Mouse (Mus musculus) neutrophil, adult 5-6 weeks (primary cell): ENCODE measurements around the gene Gm13278. TPM values are rescaled to one million over a fixed set of nuclear protein-coding genes. Genes with fewer than 3 reads are reported as not detected.
"Not testable (repeated sequence)": the region's sequence is repeated elsewhere in the genome, so short reads cannot be mapped to it uniquely, and the experiment has no call there.

Experiments used
- ATAC-seq: fragments of 151-379, 151-347 bp; 2 replicates; pipeline ENCODE4 v1.8.0; 2017; ENCODE audit warnings: mild to moderate bottlenecking, moderate TSS enrichment; ENCODE audit not compliant: insufficient number of reproducible peaks, poor library complexity, low FRiP score, severe bottlenecking; ENCODE audit errors: extremely low read depth
- total RNA-seq: library from RNA; stranded (forward); fragments of 200-1000 nt; gene quantifications from 2 replicates; pipeline ENCODE4 v1.2.3, GENCODE M21; 2017

Gene Gm13278
- total RNA-seq, 1 experiment from 2014 or later = not detected

DNA sequence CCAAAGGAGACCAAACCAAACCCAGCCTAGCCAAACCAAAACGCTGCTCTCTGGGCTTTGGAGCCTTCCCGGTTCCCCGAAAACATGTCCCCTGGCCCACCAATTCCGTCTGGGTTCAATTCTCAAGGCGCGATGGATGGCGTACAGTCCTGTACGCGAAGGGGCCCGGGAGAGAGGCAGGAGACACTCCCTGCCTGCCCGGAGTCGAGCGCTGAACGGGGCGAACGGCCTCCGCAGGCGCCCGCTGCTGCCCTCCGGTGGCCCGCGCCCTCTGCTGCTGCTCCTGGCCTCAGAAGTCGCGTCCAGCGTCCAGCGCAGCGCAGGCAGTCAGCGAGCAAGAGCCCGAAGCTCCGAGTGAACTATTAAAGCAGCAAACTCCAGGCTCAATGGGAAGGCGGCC is 9.0 kb upstream of the Gm13278 start:
- ATAC-seq = not testable (repeated sequence)

DNA sequence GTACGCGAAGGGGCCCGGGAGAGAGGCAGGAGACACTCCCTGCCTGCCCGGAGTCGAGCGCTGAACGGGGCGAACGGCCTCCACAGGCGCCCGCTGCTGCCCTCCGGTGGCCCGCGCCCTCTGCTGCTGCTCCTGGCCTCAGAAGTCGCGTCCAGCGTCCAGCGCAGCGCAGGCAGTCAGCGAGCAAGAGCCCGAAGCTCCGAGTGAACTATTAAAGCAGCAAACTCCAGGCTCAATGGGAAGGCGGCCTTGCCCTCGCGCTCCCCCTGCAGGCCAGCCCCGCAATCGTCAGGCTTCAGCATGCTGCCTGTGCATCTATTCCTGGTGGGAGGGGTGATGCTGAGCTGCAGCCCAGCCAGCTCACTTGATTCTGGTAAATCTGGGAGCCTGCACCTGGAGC is 5.9 kb upstream of the Gm13278 start, which contains the start of gene Gm13276:
Gm13276 (plus strand) TSS at position 301 of the 400 bp plus-strand sequence.
- not testable (repeated sequence) for ATAC-seq

DNA sequence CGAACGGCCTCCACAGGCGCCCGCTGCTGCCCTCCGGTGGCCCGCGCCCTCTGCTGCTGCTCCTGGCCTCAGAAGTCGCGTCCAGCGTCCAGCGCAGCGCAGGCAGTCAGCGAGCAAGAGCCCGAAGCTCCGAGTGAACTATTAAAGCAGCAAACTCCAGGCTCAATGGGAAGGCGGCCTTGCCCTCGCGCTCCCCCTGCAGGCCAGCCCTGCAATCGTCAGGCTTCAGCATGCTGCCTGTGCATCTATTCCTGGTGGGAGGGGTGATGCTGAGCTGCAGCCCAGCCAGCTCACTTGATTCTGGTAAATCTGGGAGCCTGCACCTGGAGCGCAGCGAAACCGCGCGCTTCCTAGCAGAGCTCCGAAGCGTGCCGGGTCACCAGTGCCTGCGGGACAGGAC is 2.9 kb upstream of the Gm13278 start, which contains the start of gene Gm13277:
Gm13277 (plus strand) TSS at position 231 of the 400 bp plus-strand sequence.
- not testable (repeated sequence) for ATAC-seq

DNA sequence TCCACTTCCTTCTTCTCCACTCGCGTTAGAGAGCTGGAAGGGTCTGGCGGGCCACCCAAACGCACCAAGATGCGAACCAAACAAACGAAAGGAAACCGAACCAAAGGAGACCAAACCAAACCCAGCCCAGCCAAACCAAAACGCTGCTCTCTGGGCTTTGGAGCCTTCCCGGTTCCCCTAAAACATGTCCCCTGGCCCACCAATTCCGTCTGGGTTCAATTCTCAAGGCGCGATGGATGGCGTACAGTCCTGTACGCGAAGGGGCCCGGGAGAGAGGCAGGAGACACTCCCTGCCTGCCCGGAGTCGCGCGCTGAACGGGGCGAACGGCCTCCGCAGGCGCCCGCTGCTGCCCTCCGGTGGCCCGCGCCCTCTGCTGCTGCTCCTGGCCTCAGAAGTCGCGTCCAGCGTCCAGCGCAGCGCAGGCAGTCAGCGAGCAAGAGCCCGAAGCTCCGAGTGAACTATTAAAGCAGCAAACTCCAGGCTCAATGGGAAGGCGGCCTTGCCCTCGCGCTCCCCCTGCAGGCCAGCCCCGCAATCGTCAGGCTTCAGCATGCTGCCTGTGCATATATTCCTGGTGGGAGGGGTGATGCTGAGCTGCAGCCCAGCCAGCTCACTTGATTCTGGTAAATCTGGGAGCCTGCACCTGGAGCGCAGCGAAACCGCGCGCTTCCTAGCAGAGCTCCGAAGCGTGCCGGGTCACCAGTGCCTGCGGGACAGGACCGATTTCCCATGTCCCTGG is 2.8 kb downstream of the Gm13278 start, which contains the start of gene Gm13275:
Gm13275 (plus strand) TSS at position 552 of the 740 bp plus-strand sequence.
- not testable (repeated sequence) for ATAC-seq

DNA sequence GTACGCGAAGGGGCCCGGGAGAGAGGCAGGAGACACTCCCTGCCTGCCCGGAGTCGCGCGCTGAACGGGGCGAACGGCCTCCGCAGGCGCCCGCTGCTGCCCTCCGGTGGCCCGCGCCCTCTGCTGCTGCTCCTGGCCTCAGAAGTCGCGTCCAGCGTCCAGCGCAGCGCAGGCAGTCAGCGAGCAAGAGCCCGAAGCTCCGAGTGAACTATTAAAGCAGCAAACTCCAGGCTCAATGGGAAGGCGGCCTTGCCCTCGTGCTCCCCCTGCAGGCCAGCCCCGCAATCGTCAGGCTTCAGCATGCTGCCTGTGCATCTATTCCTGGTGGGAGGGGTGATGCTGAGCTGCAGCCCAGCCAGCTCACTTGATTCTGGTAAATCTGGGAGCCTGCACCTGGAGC is 5.7 kb downstream of the Gm13278 start, which contains the start of gene Gm13279:
Gm13279 (plus strand) TSS at position 301 of the 400 bp plus-strand sequence.
- not testable (repeated sequence) for ATAC-seq

DNA sequence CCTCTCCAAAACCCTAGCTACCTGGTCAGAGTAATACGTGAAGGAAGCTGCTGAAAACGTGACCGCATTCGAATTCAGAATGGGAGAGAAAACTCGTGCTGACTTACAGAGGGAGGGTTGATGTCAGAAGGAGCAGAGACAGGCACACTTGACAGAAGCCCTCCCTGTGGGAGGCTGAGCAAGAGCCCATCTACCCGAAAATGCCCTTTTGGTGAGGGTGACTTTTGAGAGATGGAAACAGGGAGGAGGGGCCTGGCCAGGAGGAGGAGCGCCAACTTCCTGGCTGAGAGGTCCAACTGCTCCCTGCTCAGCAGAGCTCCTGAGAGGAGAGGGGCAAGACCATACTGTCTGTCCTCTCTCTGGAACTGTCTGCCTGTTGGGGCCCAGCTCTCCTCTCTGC is 8.0 kb downstream of the Gm13278 start, which contains the start of gene Gm13285:
Gm13285 (plus strand) TSS at position 301 of the 400 bp plus-strand sequence.
- ATAC-seq = not testable (repeated sequence)

DNA sequence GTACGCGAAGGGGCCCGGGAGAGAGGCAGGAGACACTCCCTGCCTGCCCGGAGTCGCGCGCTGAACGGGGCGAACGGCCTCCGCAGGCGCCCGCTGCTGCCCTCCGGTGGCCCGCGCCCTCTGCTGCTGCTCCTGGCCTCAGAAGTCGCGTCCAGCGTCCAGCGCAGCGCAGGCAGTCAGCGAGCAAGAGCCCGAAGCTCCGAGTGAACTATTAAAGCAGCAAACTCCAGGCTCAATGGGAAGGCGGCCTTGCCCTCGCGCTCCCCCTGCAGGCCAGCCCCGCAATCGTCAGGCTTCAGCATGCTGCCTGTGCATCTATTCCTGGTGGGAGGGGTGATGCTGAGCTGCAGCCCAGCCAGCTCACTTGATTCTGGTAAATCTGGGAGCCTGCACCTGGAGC is 11.6 kb downstream of the Gm13278 start, which contains the start of gene Gm13287:
Gm13287 (plus strand) TSS at position 301 of the 400 bp plus-strand sequence.
- ATAC-seq = not testable (repeated sequence)

DNA sequence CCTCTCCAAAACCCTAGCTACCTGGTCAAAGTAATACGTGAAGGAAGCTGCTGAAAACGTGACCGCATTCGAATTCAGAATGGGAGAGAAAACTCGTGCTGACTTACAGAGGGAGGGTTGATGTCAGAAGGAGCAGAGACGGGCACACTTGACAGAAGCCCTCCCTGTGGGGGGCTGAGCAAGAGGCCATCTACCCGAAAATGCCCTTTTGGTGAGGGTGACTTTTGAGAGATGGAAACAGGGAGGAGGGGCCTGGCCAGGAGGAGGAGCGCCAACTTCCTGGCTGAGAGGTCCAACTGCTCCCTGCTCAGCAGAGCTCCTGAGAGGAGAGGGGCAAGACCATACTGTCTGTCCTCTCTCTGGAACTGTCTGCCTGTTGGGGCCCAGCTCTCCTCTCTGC is 13.9 kb downstream of the Gm13278 start, which contains the start of gene Gm13288:
Gm13288 (plus strand) TSS at position 301 of the 400 bp plus-strand sequence.
- not testable (repeated sequence) for ATAC-seq

DNA sequence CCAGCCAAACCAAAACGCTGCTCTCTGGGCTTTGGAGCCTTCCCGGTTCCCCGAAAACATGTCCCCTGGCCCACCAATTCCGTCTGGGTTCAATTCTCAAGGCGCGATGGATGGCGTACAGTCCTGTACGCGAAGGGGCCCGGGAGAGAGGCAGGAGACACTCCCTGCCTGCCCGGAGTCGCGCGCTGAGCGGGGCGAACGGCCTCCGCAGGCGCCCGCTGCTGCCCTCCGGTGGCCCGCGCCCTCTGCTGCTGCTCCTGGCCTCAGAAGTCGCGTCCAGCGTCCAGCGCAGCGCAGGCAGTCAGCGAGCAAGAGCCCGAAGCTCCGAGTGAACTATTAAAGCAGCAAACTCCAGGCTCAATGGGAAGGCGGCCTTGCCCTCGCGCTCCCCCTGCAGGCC is 14.4 kb downstream of the Gm13278 start:
- ATAC-seq = not testable (repeated sequence)

DNA sequence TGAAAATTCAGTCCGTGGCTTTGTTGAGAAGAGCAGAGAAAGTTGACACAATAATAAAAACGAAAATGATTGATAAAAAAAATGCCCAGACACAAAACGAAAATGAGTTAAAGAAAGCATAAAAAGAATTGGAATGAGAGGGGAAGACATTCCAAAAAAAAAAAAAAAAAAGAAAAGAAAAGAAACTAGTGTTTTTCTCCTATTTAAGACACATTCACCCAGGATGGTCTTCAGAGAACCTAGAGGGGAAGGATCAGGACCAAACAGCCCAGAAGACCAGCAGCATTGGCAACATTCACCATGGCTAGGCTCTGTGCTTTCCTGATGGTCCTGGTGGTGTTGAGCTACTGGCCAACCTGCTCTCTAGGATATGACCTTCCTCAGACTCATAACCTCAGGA is 24.6 kb downstream of the Gm13278 start, which contains the start of gene Ifna7:
Ifna7 (plus strand) TSS at position 301 of the 400 bp plus-strand sequence.
- ATAC-seq = no peak

DNA sequence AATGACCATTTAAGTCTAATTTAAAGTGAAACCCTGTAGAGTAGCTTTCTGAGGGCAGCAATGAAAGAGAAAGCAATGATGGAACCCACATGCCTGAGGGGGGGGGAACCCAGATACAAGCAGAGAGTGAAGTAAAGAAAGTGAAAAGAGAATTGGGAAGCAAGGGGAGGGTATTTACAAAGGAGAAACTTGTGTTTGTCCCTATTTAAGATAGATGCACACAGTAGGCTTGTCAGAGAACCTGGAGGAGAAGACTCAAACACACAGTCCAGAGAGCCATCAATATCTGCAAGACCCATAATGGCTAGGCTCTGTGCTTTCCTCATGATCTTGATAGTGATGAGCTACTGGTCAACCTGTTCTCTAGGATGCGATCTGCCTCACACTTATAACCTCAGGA is 28.3 kb downstream of the Gm13278 start, which contains the start of gene Ifna11:
Ifna11 (plus strand) TSS at position 301 of the 400 bp plus-strand sequence.
- ATAC-seq = no peak

DNA sequence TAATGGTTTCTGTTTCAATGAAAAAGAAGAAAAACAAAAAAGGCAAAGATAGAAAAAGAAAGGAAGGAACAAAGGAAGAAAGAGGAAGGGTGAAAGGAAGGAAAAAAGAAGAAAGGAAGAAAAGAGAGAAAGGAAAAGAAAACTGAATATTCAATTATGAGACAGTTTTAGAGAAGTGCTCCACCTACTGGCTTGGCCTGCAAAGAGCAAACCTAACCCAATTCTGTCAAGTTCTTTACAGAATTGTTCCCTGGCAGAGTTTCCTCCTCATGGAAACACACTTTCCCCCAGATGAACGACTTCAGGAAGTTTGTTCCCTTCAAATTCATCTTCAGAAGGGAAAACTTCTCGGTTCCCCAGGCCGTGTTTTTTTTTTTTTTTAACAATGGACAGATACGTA is 31.6 kb downstream of the Gm13278 start:
- no peak for ATAC-seq

DNA sequence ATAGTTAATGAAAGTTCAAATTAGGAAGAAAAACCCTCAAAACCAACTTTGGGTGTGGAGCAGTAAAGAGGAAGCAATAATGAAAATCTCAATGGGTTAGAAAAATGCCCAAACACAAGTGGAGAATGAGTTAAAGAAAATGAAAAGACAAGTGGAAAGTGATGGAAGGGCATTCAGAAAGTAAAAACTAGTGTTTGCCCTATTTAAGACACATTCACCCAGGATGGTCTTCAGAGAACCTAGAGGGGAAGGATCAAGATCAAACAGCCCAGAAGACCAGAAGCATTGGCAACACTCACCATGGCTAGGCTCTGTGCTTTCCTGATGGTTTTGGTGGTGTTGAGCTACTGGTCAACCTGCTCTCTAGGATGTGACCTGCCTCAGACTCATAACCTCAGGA is 35.8 kb downstream of the Gm13278 start, which contains the start of gene Ifna6:
Ifna6 (plus strand) TSS at position 301 of the 400 bp plus-strand sequence.
- not testable (repeated sequence) for ATAC-seq

DNA sequence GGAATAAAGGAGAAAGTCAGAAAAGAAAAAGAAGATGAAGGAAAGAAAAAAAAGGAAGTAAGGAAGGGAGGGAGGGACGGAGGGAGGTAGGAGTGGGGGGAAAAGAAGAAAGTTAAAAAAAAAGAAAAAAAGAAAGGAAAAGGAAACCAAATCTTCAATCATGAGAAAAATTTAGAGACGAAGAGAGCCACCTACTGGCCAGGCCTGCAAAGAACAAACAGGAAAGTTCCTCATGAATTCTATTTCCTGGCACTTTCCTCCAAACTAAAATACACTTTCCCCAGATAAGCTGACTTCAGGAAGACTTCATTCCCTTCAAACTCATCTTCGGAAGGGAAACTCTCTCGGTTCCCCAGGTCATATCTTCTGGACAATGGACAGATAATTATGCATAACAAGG is 39.2 kb downstream of the Gm13278 start:
- ATAC-seq = no peak

DNA sequence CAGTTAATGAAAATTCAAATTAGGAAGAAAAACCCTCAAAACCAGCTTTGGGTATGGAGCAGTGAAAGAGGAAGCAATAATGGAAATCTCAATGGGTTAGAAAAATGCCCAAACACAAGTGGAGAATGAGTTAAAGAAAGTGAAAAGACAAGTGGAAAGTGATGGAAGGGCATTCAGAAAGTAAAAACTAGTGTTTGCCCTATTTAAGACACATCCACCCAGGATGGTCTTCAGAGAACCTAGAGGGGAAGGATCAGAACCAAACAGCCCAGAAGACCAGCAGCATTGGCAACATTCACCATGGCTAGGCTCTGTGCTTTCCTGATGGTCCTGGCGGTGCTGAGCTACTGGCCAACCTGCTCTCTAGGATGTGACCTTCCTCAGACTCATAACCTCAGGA is 43.9 kb downstream of the Gm13278 start, which contains the start of gene Ifna5:
Ifna5 (plus strand) TSS at position 301 of the 400 bp plus-strand sequence.
- not testable (repeated sequence) for ATAC-seq

DNA sequence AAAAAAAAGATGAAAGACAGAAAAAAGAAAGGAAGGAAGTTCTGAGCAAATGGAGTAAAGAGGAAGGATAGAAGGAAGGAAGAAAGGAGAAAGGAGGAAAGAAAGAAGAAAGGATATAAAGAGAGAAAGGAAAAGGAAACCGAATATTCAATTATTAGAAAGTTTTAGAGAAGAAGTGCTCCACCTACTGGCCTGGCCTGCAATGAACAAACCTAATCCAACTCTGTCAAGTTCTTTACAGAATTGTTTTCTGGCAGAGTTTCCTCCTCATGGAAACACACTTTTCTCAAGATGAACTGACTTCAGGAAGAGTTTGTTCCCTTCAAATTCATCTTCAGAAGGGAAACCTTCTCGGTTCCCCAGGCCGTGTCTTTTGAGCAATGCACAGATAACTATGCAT is 47.5 kb downstream of the Gm13278 start:
- ATAC-seq = peak; percentile 39; the same call in 1 of the 2 replicates

DNA sequence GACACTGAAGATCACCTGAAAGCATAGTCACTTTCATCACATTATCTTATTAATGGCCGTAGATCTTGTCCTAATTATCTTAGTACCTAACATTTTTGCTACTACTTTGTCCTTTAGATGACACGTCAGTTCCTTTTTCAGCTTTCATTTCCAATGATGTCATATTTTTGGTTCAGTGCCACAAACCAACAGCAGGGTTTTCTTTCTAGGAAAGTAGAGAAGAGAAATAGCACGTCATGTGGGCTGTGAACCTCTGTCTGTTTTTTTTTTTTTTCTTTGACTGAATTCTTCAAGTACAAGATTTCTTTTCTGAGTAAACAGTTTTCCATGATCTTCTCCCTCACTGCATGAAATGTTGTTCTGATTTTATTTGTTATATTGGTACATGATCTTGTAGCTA is 48.7 kb downstream of the Gm13278 start:
- ATAC-seq = no peak

DNA sequence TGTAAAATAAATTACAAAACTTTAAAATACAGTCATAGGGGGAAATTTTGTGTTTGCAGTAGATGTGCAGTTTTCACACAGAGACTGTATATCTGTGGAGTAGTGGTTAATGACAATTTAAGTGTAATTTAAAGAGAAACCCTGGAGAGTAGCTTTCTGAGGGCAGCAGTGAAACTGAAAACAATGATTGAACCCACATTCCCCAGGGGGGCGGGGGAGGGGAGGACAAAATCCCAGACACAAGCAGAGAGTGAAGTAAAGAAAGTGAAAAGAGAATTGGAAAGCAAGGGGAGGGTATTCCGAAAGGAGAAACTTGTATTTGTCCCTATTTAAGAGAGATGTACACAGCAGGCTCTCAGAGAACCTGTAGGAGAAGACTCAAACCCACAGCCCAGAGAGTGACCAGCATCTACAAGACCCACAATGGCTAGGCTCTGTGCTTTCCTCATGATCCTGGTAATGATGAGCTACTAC is 50.1 kb downstream of the Gm13278 start, which contains the start of gene Ifna4:
Ifna4 (plus strand) TSS at position 424 of the 474 bp plus-strand sequence.
- no peak for ATAC-seq
